Comparison of ENCODE assay signal across 28 mouse cellular contexts in the genomic region with DNA sequence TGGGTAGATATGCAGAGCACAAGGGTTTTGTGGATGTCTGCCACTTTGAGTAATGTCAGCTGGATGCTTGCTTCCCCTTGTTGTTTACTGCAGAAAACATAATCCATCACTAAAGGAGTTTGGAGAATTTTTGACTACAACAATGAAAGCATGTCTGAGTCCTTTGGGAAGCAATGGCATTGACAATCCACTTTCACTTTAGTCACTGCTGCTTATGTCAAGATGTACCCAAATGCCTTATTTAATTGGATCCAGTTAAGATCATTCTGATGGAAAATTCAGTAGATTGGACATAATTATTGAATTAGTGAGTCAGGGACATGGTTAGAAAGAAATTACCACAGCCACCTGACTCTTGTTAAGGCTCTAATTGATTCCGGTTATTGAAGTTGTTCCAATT.
DNase-seq lines count a peak whose midpoint lies in the region; ATAC-seq and TF ChIP-seq lines count a peak whose summit lies in the region.
"Had no signal": no experiment of that assay in that cellular context is flagged by ENCODE, and none has a peak within 500 bp of the region (broad histone marks: within the 10 kb centered on the region; RNA-seq: fewer than 3 reads in every experiment).

No protein-coding gene starts in this region.

- no peak for TF ChIP-seq POLR2A in brain, embryonic 14.5 days (IDR thresholded peaks at IDR 0.05; ENCODE audit: borderline replicate concordance, extremely low read depth, insufficient read depth, insufficient read length, poor library complexity, severe bottlenecking)

- WGBS in forebrain, embryonic 13.5 days: 87% methylated on average over 1 of the region's 1 CpGs

- H3K36me3 ChIP-seq in forebrain, embryonic 13.5 days (ENCODE audit: poor library complexity, severe bottlenecking): no peaks in the 10 kb centered on the region
- H3K36me3 ChIP-seq: embryonic facial prominence, embryonic 12.5 days; embryonic facial prominence, embryonic 15.5 days; forebrain, embryonic 10.5 days; forebrain, embryonic 12.5 days; forebrain, embryonic 15.5 days; G1E had no signal

- peak; percentile 1 for DNase-seq in embryo, embryonic 10.5 days (ENCODE audit: low spot score)
- no peak for DNase-seq in embryo, embryonic 9.5 days (ENCODE audit: extremely low spot score)
- DNase-seq in MN1 (ENCODE audit: low spot score): peak; percentile 76
- peak; percentile 24 for DNase-seq in brain, embryonic 14.5 days (ENCODE audit: low read depth)
- peak; percentile 42 for DNase-seq in retina, embryonic 14.5 days (ENCODE audit: low spot score)
- DNase-seq in urinary bladder, postnatal 36 days (ENCODE audit: low spot score in 2 of 2): no peak
- DNase-seq in cerebellum, adult 11-12 months: no peak
- DNase-seq: adrenal gland, adult 2 months; adrenal gland, postnatal 10 days; adrenal gland, postnatal 25 days; B cell, adult 2 months; cerebellum, adult 2 months; cerebellum, adult 9-10 months; cerebellum, postnatal 10 days; cerebellum, postnatal 25 days; embryo, embryonic 11 days; forebrain, postnatal 0 days had no signal

- H3K4me3 ChIP-seq in forebrain, embryonic 13.5 days: no peak overlapping the region
- H3K4me3 ChIP-seq: embryonic facial prominence, embryonic 12.5 days; embryonic facial prominence, embryonic 15.5 days; erythroblast, embryonic 14.5 days; forebrain, embryonic 10.5 days; forebrain, embryonic 12.5 days; forebrain, embryonic 15.5 days had no signal

- no peak overlapping the region for H3K27ac ChIP-seq in forebrain, embryonic 13.5 days
- H3K27ac ChIP-seq: embryonic facial prominence, embryonic 12.5 days; embryonic facial prominence, embryonic 15.5 days; forebrain, embryonic 10.5 days; forebrain, embryonic 12.5 days; forebrain, embryonic 15.5 days had no signal

- no peaks in the 10 kb centered on the region for H3K9me3 ChIP-seq in forebrain, embryonic 13.5 days (replicated peaks)
- H3K9me3 ChIP-seq: embryonic facial prominence, embryonic 12.5 days; embryonic facial prominence, embryonic 15.5 days; forebrain, embryonic 10.5 days; forebrain, embryonic 12.5 days; forebrain, embryonic 15.5 days; G1E had no signal

- no peak overlapping the region for H3K4me2 ChIP-seq in forebrain, embryonic 13.5 days
- H3K4me2 ChIP-seq: embryonic facial prominence, embryonic 12.5 days; embryonic facial prominence, embryonic 15.5 days; forebrain, embryonic 12.5 days; forebrain, embryonic 15.5 days had no signal

- no peaks in the 10 kb centered on the region for H3K27me3 ChIP-seq in forebrain, embryonic 13.5 days
- H3K27me3 ChIP-seq: CH12.LX; embryonic facial prominence, embryonic 12.5 days; embryonic facial prominence, embryonic 15.5 days; forebrain, embryonic 12.5 days; forebrain, embryonic 15.5 days; Patski had no signal

- ATAC-seq in forebrain, embryonic 13.5 days: no peak
- ATAC-seq: CD4-positive, CD25-positive, alpha-beta regulatory T cell, adult 4 months; forebrain, embryonic 15.5 days; forebrain, postnatal 0 days; Patski had no signal

- H3K9ac ChIP-seq in forebrain, embryonic 13.5 days: no peak overlapping the region
- H3K9ac ChIP-seq: embryonic facial prominence, embryonic 12.5 days; embryonic facial prominence, embryonic 15.5 days; forebrain, embryonic 12.5 days; forebrain, embryonic 15.5 days; forebrain, postnatal 0 days had no signal

- TF ChIP-seq CTCF in brain, embryonic 14.5 days (IDR thresholded peaks at IDR 0.05; ENCODE audit: borderline replicate concordance, extremely low read depth, insufficient read depth, insufficient read length): no peak

- H3K4me1 ChIP-seq in forebrain, embryonic 13.5 days: no peaks in the 10 kb centered on the region
- H3K4me1 ChIP-seq: embryonic facial prominence, embryonic 12.5 days; embryonic facial prominence, embryonic 15.5 days; forebrain, embryonic 12.5 days; forebrain, embryonic 15.5 days had no signal

Comparison
In these comparisons a context has a peak if more than half of its experiments do, and no peak if none do; other contexts are left out.
1. DNase-seq: peak in embryo, embryonic 10.5 days (single experiment), MN1 (single experiment), brain, embryonic 14.5 days (single experiment) and retina, embryonic 14.5 days (single experiment); none in embryo, embryonic 9.5 days (single experiment), urinary bladder, postnatal 36 days (0 of 2) and cerebellum, adult 11-12 months (single experiment).